Mouse (Mus musculus): ENCODE data around the gene Gm20831. TPM values are rescaled to one million over a fixed set of nuclear protein-coding genes. Genes with fewer than 3 reads are reported as not detected.
"Not testable (repeated sequence)": the region's sequence is repeated elsewhere in the genome, so short reads cannot be mapped to it uniquely, and the experiment has no call there.

Gm20831 gene
- polyA plus RNA-seq (2015; fragmentation: Nextera tagmentation; extraction: Ambion mirVana): not detected in 2 replicates

- not testable (repeated sequence) for H3K9me3 ChIP-seq (replicated peaks; ENCODE audit: control insufficient read depth, low read length, poor library complexity, severe bottlenecking); H3K4me1 ChIP-seq (ENCODE audit: control insufficient read depth, insufficient read depth, low read length); H3K27me3 ChIP-seq (ENCODE audit: control insufficient read depth, insufficient read depth, low read depth, low read length); H3K4me2 ChIP-seq (ENCODE audit: low read length); ATAC-seq; H3K9ac ChIP-seq (ENCODE audit: low read depth, low read length); H3K36me3 ChIP-seq (ENCODE audit: control insufficient read depth, insufficient read depth, low read length); H3K27ac ChIP-seq (ENCODE audit: low read length); H3K4me3 ChIP-seq (ENCODE audit: low read depth, low read length)
These were observed at the start of gene Gm20831, which contains the start of gene Gm20772 for GRCm38 (mm10) chrY:17874441-17874840. Gm20831 (plus strand) TSS chrY:17874741. Gm20772 (plus strand) TSS chrY:17874741.

GRCm38 (mm10) chrY:17846166-17846565, 28.4 kb upstream of the Gm20831 start, which contains the start of gene Gm21904:
Gm21904 (minus strand) TSS chrY:17846266.
- H3K9ac ChIP-seq (ENCODE audit: low read depth, low read length); H3K4me2 ChIP-seq (ENCODE audit: low read length); H3K27ac ChIP-seq (ENCODE audit: low read length); H3K9me3 ChIP-seq (replicated peaks; ENCODE audit: control insufficient read depth, low read length, poor library complexity, severe bottlenecking); H3K36me3 ChIP-seq (ENCODE audit: control insufficient read depth, insufficient read depth, low read length); ATAC-seq; H3K27me3 ChIP-seq (ENCODE audit: control insufficient read depth, insufficient read depth, low read depth, low read length); H3K4me1 ChIP-seq (ENCODE audit: control insufficient read depth, insufficient read depth, low read length); H3K4me3 ChIP-seq (ENCODE audit: low read depth, low read length): not testable (repeated sequence)
- WGBS: no CpG with 5 or more reads among the region's 3 CpGs

- ATAC-seq; H3K4me3 ChIP-seq (ENCODE audit: low read depth, low read length); H3K4me2 ChIP-seq (ENCODE audit: low read length); H3K36me3 ChIP-seq (ENCODE audit: control insufficient read depth, insufficient read depth, low read length); H3K27me3 ChIP-seq (ENCODE audit: control insufficient read depth, insufficient read depth, low read depth, low read length); H3K27ac ChIP-seq (ENCODE audit: low read length); H3K9me3 ChIP-seq (replicated peaks; ENCODE audit: control insufficient read depth, low read length, poor library complexity, severe bottlenecking); H3K4me1 ChIP-seq (ENCODE audit: control insufficient read depth, insufficient read depth, low read length); H3K9ac ChIP-seq (ENCODE audit: low read depth, low read length): not testable (repeated sequence)
- WGBS: no CpG with 5 or more reads among the region's 1 CpGs
These were observed 62.7 kb downstream of the Gm20831 start, which contains the start of gene Srsy for GRCm38 (mm10) chrY:17937230-17937629. Srsy (minus strand) TSS chrY:17937330.

Other genes starting within 250 kb of the Gm20831 start
- not detected in 2 replicates for gene Gm21904, start 28.5 kb upstream of the Gm20831 start, polyA plus RNA-seq (2015; fragmentation: Nextera tagmentation; extraction: Ambion mirVana)
- not detected in 2 replicates for gene Gm20772, start within 50 bp of the Gm20831 start, polyA plus RNA-seq (2015; fragmentation: Nextera tagmentation; extraction: Ambion mirVana)
- gene Srsy, start 62.6 kb downstream of the Gm20831 start, polyA plus RNA-seq (2015; fragmentation: Nextera tagmentation; extraction: Ambion mirVana): not detected in 2 replicates
- gene Gm21764, start 187.1 kb downstream of the Gm20831 start, polyA plus RNA-seq (2015; fragmentation: Nextera tagmentation; extraction: Ambion mirVana): not detected in 2 replicates
- not detected in 2 replicates for gene Ssty1, start 214.4 kb downstream of the Gm20831 start, polyA plus RNA-seq (2015; fragmentation: Nextera tagmentation; extraction: Ambion mirVana)

Measured in midbrain, embryonic 16.5 days (tissue).